Mouse (Mus musculus) C2C12 (cell line): ENCODE measurements around the gene Usp8. TPM values are rescaled to one million over a fixed set of nuclear protein-coding genes. Genes with fewer than 3 reads are reported as not detected.
A peak's percentile ranks its signal among the peaks of the same experiment; 100 is the strongest.

ENCODE experiments used
- H3K27me3 ChIP-seq: one replicate; pipeline ENCODE4 v1.6.1; 2011; ENCODE audit not compliant: control insufficient read depth, insufficient read depth, insufficient read length
- H3K36me3 ChIP-seq: one replicate; pipeline ENCODE4 v1.6.1; 2011; ENCODE audit not compliant: control insufficient read depth, insufficient read depth
- H3K4me3 ChIP-seq: one replicate; pipeline ENCODE4 v1.5.1; 2011; ENCODE audit warnings: mild to moderate bottlenecking, control low read depth; ENCODE audit not compliant: poor library complexity, insufficient read depth, severe bottlenecking
- H3K79me2 ChIP-seq: one replicate; pipeline ENCODE4 v1.6.1; 2011; ENCODE audit not compliant: control insufficient read depth, insufficient read depth
- H3K79me3 ChIP-seq: one replicate; pipeline ENCODE4 v1.6.1; 2011; ENCODE audit warnings: low read depth, control low read depth
- H3ac ChIP-seq: one replicate; pipeline ENCODE3; 2011; ENCODE audit warnings: low read depth; ENCODE audit not compliant: control insufficient read depth, insufficient read length
- CEBPB ChIP-seq: IDR thresholded peaks from one replicate; pipeline ENCODE4 v1.6.1; 2011; ENCODE audit warnings: low read depth, mild to moderate bottlenecking, control low read depth, moderate library complexity
- CTCF ChIP-seq: IDR thresholded peaks from one replicate; pipeline ENCODE4 v1.5.1; 2011; ENCODE audit not compliant: control insufficient read depth, insufficient read depth, insufficient read length
- FOSL1 ChIP-seq: IDR thresholded peaks from one replicate; pipeline ENCODE4 v1.8.0; 2011; ENCODE audit warnings: mild to moderate bottlenecking, low read length; ENCODE audit not compliant: poor library complexity, insufficient read depth, severe bottlenecking
- MAX ChIP-seq: IDR thresholded peaks from one replicate; pipeline ENCODE4 v1.6.1; 2011; ENCODE audit warnings: mild to moderate bottlenecking, control low read depth
- MYOD1 ChIP-seq: IDR thresholded peaks from one replicate; pipeline ENCODE4 v1.6.1; 2011; ENCODE audit warnings: low read depth; ENCODE audit not compliant: control insufficient read depth, insufficient read length
- MYOG ChIP-seq: IDR thresholded peaks from one replicate; pipeline ENCODE4 v1.6.1; 2011; ENCODE audit not compliant: control insufficient read depth, insufficient read length; ENCODE audit errors: extremely low read depth
- USF1 ChIP-seq: IDR thresholded peaks from one replicate; pipeline ENCODE4 v1.6.1; 2011; ENCODE audit warnings: low read depth, mild to moderate bottlenecking, control low read depth, moderate library complexity
- long read RNA-seq, 2 experiments: library from polyadenylated mRNA; unstranded; transcript quantifications; one replicate each; pipeline ENCODE4 v2.0.0; 2019 to 2020
- polyA plus RNA-seq: library from polyadenylated mRNA; unstranded; fragments of >200 nt; fragmentation: generic; extraction: Trizol; gene quantifications from one replicate; pipeline ENCODE4 v1.2.1, GENCODE M21; 2012; ENCODE audit warnings: missing spikeins

The Usp8 gene
- polyA plus RNA-seq = 13.8 TPM
- long read RNA-seq, experiment 1, full-length matches to known transcripts = 9 of 15 reads
- long read RNA-seq, experiment 1, partial matches to known transcripts = 3 of 15 reads
- long read RNA-seq, experiment 1, other reads (novel, unspliced or antisense) = 3 of 15 reads
- long read RNA-seq, experiment 2, full-length matches to known transcripts = 154 of 215 reads
- long read RNA-seq, experiment 2, partial matches to known transcripts = 34 of 215 reads
- long read RNA-seq, experiment 2, other reads (novel, unspliced or antisense) = 27 of 215 reads

DNA sequence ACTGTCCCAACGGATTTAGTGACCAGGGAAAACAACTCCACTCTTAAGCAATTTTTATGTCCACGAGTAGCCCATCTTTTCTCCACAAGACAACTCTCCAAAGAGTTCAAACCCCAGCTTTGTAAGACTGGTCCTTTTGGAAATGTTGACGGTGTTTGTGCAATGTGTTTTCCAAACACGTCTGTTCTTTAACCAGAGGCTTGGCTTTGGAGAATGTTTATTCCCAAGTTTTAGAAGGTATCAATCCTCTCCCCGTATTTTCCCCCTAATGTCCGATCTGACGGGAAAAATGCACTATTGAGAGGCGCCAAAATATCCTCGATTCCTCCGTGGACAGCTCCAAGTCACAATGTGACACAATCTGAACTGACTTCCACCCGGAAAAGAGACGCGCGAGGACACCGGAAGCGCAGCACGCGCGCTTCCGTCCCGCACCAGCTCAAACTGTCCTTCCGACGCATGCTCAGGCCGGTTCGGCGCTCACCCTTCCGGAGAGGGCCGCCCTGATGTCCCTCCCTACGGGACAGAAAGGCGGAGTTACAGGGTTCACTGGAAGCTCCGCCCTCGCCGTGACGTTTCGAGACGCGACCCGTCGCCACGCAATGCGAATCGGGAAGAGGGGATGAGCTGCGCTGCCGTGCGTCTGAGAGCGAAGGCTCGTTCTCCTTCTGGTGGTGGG, at the start of gene Usp8:
Usp8 (plus strand) TSS at position 570 of the 679 bp plus-strand sequence.
- Histone ChIP-seq H3K27me3 (no peaks in the 10 kb centered on the region), H3K79me3 (peaks cover 34% of the 10 kb centered on the region), H3ac (peak within 1 kb of the TSS; percentile 92), H3K4me3 (peak within 1 kb of the TSS; percentile 85), H3K79me2 (peaks cover 46% of the 10 kb centered on the region), H3K36me3 (no peaks in the 10 kb centered on the region)
- TF ChIP-seq USF1 = no peak
- TF ChIP-seq MAX = peak; percentile 96

- Histone ChIP-seq H3K36me3 (no peaks in the 10 kb centered on the region), H3K4me3 (no peak overlapping the region), H3K79me2 (peaks cover 73% of the 10 kb centered on the region), H3K27me3 (no peaks in the 10 kb centered on the region), H3K79me3 (peaks cover 41% of the 10 kb centered on the region), H3ac (no peak overlapping the region)
- TF ChIP-seq CEBPB = no peak
- no peak for TF ChIP-seq MYOG
- TF ChIP-seq CTCF = no peak
- no peak for TF ChIP-seq USF1
- no peak for TF ChIP-seq MYOD1
- no peak for TF ChIP-seq FOSL1
These were observed 43.6 kb upstream of the Usp8 start for GRCm38 (mm10) chr2:126663481-126663880.

DNA sequence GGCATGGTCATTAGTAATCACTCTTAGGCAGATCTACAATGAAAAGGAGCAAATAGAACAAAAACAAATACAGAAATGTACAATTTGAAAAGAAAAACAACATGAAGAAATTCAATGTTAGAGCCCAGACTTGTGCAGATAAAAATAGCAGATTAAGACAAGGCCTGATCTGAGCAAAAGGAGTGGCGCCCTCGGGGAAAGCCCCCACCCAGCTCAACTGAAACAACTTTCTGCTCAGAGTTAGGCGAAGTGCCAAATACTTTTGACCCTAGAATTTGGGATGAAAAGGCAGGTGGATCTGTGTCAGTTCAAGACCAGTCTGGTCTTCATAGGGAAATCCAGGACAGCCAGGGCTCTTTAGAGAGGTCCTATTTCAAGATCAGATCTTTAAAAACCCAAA, 41.1 kb upstream of the Usp8 start:
- Histone ChIP-seq H3K4me3 (no peak overlapping the region), H3K36me3 (no peaks in the 10 kb centered on the region), H3K27me3 (no peaks in the 10 kb centered on the region), H3ac (no peak overlapping the region), H3K79me3 (peaks cover 60% of the 10 kb centered on the region), H3K79me2 (peaks cover 88% of the 10 kb centered on the region)
- TF ChIP-seq MYOD1 (no peak), FOSL1 (no peak), MYOG (no peak), CEBPB (no peak), MAX (no peak), USF1 (no peak), CTCF (no peak)

DNA sequence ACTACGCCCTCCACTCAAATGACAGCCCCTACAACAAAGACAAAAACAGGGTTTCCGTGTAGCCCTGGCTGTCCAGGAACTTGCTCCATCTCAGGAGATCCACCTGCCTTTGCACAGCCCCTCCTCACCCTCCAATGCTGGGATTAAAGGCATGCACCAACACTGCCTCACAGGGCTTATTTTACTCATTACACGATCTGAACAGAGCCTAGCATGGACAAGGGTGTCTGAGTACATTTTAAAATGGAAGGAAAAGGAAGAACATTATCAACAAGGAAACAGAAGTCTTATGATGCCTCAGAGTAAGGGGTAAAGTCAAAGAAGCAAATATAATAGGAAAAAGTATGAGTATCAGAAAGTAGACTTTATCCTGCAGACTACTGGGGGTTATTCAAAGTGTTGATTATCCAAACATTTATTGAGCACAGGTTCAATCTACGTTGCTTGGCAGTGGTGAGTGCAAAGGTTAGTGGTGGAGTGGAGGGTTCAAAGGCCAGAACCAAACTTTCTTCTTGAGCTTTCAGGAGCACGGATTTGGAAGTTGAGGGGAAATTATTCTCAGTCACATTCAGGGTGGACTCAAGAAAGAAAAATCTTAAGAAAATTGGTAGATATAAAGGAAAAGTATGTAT, 38.4 kb upstream of the Usp8 start:
- Histone ChIP-seq H3K79me2 (peaks cover 93% of the 10 kb centered on the region), H3K36me3 (no peaks in the 10 kb centered on the region), H3ac (no peak overlapping the region), H3K27me3 (no peaks in the 10 kb centered on the region), H3K4me3 (no peak overlapping the region), H3K79me3 (peaks cover 80% of the 10 kb centered on the region)
- no peak for TF ChIP-seq CTCF
- no peak for TF ChIP-seq USF1
- TF ChIP-seq MYOG = no peak
- TF ChIP-seq MYOD1 = no peak
- no peak for TF ChIP-seq FOSL1
- no peak for TF ChIP-seq CEBPB
- no peak for TF ChIP-seq MAX

GRCm38 (mm10) chr2:126673317-126674242, 33.5 kb upstream of the Usp8 start:
- H3K4me3 ChIP-seq = peak overlapping the region; percentile 81
- H3K79me3 ChIP-seq = peaks cover 87% of the 10 kb centered on the region
- peak overlapping the region; percentile 35 for H3ac ChIP-seq
- H3K27me3 ChIP-seq = no peaks in the 10 kb centered on the region
- TF ChIP-seq FOSL1 (no peak), MYOD1 (no peak), MAX (no peak), MYOG (no peak)
- H3K79me2 ChIP-seq = peaks cover 100% of the 10 kb centered on the region
- H3K36me3 ChIP-seq = peaks cover 8% of the 10 kb centered on the region
